Mouse (Mus musculus): ENCODE data around the gene Rab2b.
A peak's percentile ranks its signal among the peaks of the same experiment; 100 is the strongest.

- TF ChIP-seq CTCF (IDR thresholded peaks at IDR 0.05; ENCODE audit: low read depth, low read length), result peak; percentile 64
- TF ChIP-seq POLR2A (IDR thresholded peaks at IDR 0.05; ENCODE audit: borderline replicate concordance, low read depth, low read length), result peak; percentile 81; the same call in 1 of the 2 replicates
These were observed 21.7 kb downstream of the Rab2b start, which contains the start of gene Chd8 for GRCm38 (mm10) chr14:52257484-52258213.
